Mouse (Mus musculus) kidney, postnatal 10 days (tissue): ENCODE measurements around the gene Dtx1.

Experiments used
- DNase-seq: peaks from one replicate; pipeline ENCODE4 v3.0.0; 2021; ENCODE audit warnings: mixed read lengths

Gene Dtx1

GRCm38 (mm10) chr5:120674229-120675145, 37.2 kb downstream of the Dtx1 start:
- DNase-seq, result peak; percentile 58

GRCm38 (mm10) chr5:120673626-120674025, 38.1 kb downstream of the Dtx1 start:
- peak; percentile 69 for DNase-seq

- DNase-seq, result no peak
Observed at GRCm38 (mm10) chr5:120671865-120672264, 39.9 kb downstream of the Dtx1 start.

- DNase-seq, result no peak
Observed at GRCm38 (mm10) chr5:120670132-120670531, 41.6 kb downstream of the Dtx1 start.

GRCm38 (mm10) chr5:120668761-120669160, 43.0 kb downstream of the Dtx1 start:
- no peak for DNase-seq

- no peak for DNase-seq
Observed at GRCm38 (mm10) chr5:120664888-120665287, 46.8 kb downstream of the Dtx1 start.

- no peak for DNase-seq
Observed at GRCm38 (mm10) chr5:120660816-120661215, 50.9 kb downstream of the Dtx1 start.

GRCm38 (mm10) chr5:120656281-120656751, 55.4 kb downstream of the Dtx1 start:
- DNase-seq, result no peak

- DNase-seq, result no peak
Observed at GRCm38 (mm10) chr5:120653873-120654272, 57.9 kb downstream of the Dtx1 start.

- DNase-seq, result no peak
Observed at GRCm38 (mm10) chr5:120652915-120653701, 58.6 kb downstream of the Dtx1 start.

- DNase-seq, result no peak
Observed at GRCm38 (mm10) chr5:120651230-120651629, 60.5 kb downstream of the Dtx1 start.

- no peak for DNase-seq
Observed at GRCm38 (mm10) chr5:120649938-120650337, 61.8 kb downstream of the Dtx1 start.

GRCm38 (mm10) chr5:120649374-120649933, 62.3 kb downstream of the Dtx1 start:
- no peak for DNase-seq

- peak; percentile 60 for DNase-seq
Observed at GRCm38 (mm10) chr5:120648569-120649373, 63.0 kb downstream of the Dtx1 start, which contains the start of gene Rasal1. Gene Rasal1, plus strand, starts transcription at chr5:120648812.

- DNase-seq, result no peak
Observed at GRCm38 (mm10) chr5:120647814-120648491, 63.8 kb downstream of the Dtx1 start.

- no peak for DNase-seq
Observed at GRCm38 (mm10) chr5:120647361-120647760, 64.4 kb downstream of the Dtx1 start.

- DNase-seq, result peak; percentile 60
Observed at GRCm38 (mm10) chr5:120645851-120646250, 65.9 kb downstream of the Dtx1 start.

- no peak for DNase-seq
Observed at GRCm38 (mm10) chr5:120644227-120644626, 67.5 kb downstream of the Dtx1 start.

GRCm38 (mm10) chr5:120643365-120644085, 68.2 kb downstream of the Dtx1 start:
- DNase-seq, result peak; percentile 62

GRCm38 (mm10) chr5:120640094-120640493, 71.6 kb downstream of the Dtx1 start:
- DNase-seq, result no peak

- DNase-seq, result no peak
Observed at GRCm38 (mm10) chr5:120635633-120636032, 76.1 kb downstream of the Dtx1 start.
